Mouse (Mus musculus): ENCODE measurements around the gene Mboat7.

GRCm38 (mm10) chr7:3685400-3686187 is 7.7 kb downstream of the Mboat7 start:
- TF ChIP-seq CTCF (IDR thresholded peaks at IDR 0.05; ENCODE audit: extremely low read depth, insufficient read depth, low read length) (no peak), POLR2A (IDR thresholded peaks at IDR 0.05; ENCODE audit: extremely low read depth, insufficient read depth, low read length) (no peak)
